Mouse (Mus musculus): ENCODE measurements around the gene Tbca. TPM values are rescaled to one million over a fixed set of nuclear protein-coding genes. Genes with fewer than 3 reads are reported as not detected.

Tbca gene
- total RNA-seq, 2 experiments from 2014 or later, result 206 to 207 TPM

DNA sequence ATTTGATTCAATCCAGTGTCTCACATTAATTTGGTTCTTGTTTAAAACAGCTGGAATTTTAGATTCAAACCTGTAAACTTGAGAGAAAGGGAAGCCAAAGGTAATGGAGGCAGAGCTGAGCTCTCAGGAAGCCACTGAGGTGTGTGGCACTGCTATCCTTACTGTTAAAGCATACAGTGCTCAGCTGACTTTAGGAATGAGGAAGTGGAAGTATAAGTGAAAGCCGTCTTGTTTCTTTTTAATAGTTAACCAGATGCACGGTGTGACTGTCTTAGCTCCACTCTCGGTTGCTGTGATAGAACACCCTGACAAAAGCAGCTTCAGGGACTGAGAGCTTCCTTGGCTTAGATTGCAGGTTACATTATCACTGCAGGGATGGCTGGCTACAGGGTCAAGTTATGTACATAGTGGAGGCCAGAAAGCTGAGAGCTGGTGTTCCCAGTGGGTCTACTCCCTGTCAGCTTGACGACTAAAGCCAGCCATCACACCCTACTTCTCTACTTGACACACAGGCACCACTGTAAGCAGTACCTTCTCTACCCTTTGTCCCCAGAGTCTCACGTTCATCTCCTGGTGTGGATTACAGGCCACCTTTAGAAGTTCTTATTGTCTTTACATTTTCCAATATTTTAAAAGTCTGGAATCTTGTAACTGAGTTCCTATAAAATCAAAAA is 49.5 kb downstream of the Tbca start:
- DNase-seq (ENCODE audit: extremely low spot score in 1 of 2, low spot score in 2 of 2), result no peak
- intact Hi-C loops (cut with DNase I), result no loop called here

DNA sequence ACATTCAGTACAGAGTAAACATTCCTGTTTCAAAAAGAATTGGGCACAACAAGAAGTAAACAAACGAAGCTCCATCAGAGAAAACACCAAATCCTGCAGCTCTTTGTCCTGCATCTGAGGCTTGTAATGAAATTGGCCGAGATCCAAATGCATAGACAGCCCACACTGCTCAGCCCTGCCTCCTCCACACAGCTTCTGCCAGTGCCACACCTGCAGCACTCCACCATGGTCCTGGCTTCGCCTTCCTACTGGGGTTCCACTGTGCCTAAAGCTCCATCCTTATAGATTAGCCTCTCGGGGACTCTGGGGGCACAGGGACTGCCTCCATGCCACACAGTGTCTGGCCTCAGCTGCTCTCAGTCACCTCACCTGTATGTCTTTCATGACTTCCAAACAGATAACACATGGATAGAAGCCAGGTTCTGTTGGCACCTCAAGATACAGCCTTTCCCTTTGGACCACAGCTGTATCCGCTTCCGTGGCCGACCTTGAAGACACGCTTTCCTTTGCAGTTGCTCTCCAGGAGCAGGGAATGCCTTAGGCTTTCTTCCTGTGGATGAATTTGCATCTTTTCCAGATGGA is 50.1 kb downstream of the Tbca start:
- intact Hi-C loops (cut with DNase I), result no loop called here
- DNase-seq (ENCODE audit: extremely low spot score in 1 of 2, low spot score in 2 of 2), result no peak

DNA sequence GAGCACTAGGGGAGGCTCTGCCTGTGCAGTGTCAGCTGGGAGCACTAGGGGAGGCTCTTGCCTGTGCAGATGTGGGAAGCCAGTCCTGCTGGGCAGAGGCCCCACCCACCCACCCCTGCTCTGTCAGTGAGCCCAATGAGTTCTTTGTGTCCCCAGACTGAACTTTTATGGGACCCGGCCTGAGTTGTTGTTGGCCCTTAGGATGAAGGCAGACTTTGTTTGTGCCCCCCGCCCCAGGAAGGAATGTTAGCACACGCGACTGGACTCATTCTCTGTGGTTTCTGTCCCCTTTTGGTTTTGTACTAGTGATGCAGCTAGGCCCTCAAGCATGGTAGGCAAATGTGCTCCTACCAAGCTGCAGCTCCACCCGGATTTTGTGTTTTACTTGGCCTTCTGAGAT is 54.5 kb downstream of the Tbca start:
- DNase-seq (ENCODE audit: extremely low spot score in 1 of 2, low spot score in 2 of 2), result no peak
- intact Hi-C loops (cut with DNase I), result no loop called here

DNA sequence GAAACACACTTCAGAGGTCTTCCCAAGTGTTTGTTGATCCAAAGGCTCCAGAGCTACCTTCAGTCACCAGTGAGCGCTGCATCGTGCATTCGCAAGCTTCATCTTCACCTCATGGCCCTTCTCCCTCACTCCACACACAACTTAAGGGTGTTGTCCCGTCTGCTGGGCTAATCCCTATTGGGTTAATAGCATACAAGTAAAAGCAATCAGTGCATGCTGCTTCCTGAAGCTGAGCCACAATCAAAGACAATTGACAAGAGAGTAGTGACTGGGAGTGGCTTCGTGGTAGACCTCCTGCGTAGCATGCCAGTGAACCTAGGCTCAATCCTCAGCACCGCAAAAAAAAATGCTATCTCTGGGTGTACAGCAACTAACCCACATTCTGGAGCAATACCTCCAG is 59.2 kb downstream of the Tbca start:
- DNase-seq (ENCODE audit: extremely low spot score in 1 of 2, low spot score in 2 of 2), result no peak
- intact Hi-C loops (cut with DNase I), result no loop called here

DNA sequence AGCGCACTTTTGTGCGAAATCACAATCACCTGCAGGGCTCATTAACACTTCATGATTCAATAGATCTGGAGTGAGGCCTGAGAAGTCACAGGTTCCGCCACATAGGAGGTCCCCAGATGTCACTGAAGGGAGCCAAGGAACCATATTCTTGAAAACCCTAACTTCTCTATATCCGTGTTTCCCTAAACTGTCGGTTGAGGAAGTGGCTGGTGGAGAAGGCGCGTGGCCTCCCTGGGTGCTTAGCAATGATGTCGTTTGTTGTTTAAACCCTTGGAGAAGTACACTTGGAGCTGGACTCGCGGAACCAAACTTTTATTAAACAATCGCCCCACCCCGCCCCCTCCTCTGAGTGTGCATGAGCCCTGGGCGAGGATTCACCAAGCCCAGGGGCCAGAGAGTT is 60.6 kb downstream of the Tbca start:
- no peak for DNase-seq (ENCODE audit: extremely low spot score in 1 of 2, low spot score in 2 of 2)
- intact Hi-C loops (cut with DNase I), result no loop called here

- DNase-seq (ENCODE audit: extremely low spot score in 1 of 2, low spot score in 2 of 2), result no peak
- intact Hi-C loops (cut with DNase I), result no loop called here
Observed at GRCm38 (mm10) chr13:94858016-94858575, 69.4 kb downstream of the Tbca start.

- intact Hi-C loops (cut with DNase I), result no loop called here
- no peak for DNase-seq (ENCODE audit: extremely low spot score in 1 of 2, low spot score in 2 of 2)
Observed at GRCm38 (mm10) chr13:94859256-94859655, 70.5 kb downstream of the Tbca start.

DNA sequence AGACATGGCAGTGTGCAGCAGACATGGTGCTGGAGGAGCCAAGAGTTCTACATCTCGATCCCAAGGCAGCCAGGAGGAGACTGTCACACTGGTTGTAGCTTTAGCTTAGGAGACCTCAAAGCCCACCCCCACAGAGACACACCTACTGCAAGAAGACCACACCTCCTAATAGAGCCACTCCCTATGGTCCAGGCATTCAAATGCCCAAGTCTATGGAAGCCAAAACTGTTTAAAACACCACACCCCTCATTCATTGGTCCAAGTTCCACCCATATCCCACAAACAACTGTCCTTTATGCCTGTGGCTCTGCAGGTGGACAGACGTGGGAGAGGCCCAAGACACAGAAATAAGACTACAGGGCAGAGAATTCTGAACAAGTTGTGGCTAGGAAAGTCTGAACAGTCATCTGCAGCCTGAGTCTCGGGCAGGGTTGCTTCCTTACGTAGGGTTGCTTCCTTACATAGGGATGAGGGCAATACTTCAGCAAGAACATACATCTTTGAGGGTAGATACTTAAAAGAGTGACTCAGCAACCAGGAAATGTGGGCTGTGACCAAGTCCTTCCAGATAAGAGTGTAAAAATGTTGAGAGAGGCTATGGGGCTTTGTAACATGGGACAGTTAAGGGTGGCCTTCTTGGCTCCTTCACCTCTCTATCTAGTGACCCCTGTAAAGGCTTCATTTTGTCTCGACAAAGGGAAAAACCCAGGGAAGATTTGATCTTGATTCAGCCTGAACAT is 74.0 kb downstream of the Tbca start:
- intact Hi-C loops (cut with DNase I), result no loop called here
- DNase-seq (ENCODE audit: extremely low spot score in 1 of 2, low spot score in 2 of 2), result no peak

GRCm38 (mm10) chr13:94866906-94867305 is 78.2 kb downstream of the Tbca start:
- no peak for DNase-seq (ENCODE audit: extremely low spot score in 1 of 2, low spot score in 2 of 2)
- intact Hi-C loops (cut with DNase I), result loop anchor here (5.0 kb wide), 1 partner anchor 270 kb away; no protein-coding TSS in a partner anchor

DNA sequence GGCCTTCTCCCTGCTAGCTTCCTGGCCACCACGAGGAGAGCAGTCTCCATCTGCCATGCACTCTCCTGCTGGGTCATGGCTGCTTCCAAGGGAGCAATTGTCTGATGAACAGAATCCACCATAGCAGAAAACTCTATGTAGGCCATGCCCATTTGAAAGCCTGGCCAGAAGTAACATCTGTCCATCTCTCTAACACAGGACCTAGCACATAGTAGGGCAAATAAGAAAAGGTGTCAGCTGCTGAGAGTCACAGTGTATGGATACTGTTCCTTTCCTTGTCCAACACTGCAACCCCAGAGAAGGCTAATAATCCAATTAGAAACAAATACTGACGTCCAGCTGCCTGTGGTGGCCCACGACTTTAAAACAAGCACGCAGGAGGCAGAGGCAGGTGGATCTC is 79.1 kb downstream of the Tbca start:
- no peak for DNase-seq (ENCODE audit: extremely low spot score in 1 of 2, low spot score in 2 of 2)
- intact Hi-C loops (cut with DNase I), result loop anchor here (5.0 kb wide), 1 partner anchor 270 kb away; no protein-coding TSS in a partner anchor

DNA sequence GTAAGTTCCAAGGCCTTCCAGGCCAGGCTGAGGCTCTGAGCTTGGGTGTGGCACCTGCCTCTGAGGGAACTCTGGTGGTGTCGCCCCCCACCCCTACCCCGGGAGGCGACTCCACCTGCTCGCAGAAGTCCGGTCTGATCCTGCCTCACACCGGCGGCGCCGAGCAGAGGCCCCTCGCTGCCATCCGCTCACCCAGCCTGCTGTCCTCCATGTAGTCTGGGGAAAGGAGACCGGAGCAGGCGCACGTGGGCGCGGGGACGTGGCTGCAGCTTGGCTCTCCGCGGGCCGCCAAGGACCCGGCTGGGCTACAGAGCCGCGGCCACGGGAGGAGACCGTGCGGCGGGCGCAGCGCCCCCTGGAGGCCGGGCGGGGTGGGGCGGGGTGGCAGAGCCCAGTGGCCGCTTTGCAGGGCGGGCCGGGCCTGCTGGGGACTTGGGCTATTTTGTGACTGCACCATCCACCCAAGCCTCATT is 79.8 kb downstream of the Tbca start:
- peak in 1 of 2 experiments; percentile 64 for DNase-seq (ENCODE audit: extremely low spot score in 1 of 2, low spot score in 2 of 2)
- intact Hi-C loops (cut with DNase I), result loop anchor here (5.0 kb wide), 1 partner anchor 271 kb away; no protein-coding TSS in a partner anchor

- intact Hi-C loops (cut with DNase I), result loop anchor here (5.0 kb wide), 1 partner anchor 272 kb away; no protein-coding TSS in a partner anchor
- no peak for DNase-seq (ENCODE audit: extremely low spot score in 1 of 2, low spot score in 2 of 2)
Observed at GRCm38 (mm10) chr13:94869541-94869940, 80.8 kb downstream of the Tbca start.

DNA sequence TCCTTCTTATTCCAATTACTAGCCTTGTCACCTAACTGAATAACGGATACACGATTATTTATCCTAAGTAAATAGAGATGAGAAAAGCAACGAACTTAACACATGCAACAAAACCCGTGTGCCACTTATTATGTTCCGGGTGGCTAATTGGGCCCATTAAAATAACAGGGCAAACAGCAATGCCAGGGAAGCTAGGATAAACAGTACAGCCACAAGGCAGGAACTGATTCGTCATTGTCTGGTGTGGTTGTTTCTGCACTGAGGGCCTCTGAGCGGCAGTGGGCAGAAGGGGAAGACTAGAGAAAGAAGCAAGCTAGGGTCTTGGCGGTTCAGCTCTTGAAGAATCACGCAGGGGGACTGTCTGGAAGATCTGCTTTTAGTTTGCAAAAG is 81.4 kb downstream of the Tbca start:
- no peak for DNase-seq (ENCODE audit: extremely low spot score in 1 of 2, low spot score in 2 of 2)
- intact Hi-C loops (cut with DNase I), result no loop called here

GRCm38 (mm10) chr13:94870461-94871186 is 81.9 kb downstream of the Tbca start:
- intact Hi-C loops (cut with DNase I), result loop anchor here (1.0 kb wide), 1 partner anchor 161 kb away; no protein-coding TSS in a partner anchor
- DNase-seq (ENCODE audit: extremely low spot score in 1 of 2, low spot score in 2 of 2), result no peak

DNA sequence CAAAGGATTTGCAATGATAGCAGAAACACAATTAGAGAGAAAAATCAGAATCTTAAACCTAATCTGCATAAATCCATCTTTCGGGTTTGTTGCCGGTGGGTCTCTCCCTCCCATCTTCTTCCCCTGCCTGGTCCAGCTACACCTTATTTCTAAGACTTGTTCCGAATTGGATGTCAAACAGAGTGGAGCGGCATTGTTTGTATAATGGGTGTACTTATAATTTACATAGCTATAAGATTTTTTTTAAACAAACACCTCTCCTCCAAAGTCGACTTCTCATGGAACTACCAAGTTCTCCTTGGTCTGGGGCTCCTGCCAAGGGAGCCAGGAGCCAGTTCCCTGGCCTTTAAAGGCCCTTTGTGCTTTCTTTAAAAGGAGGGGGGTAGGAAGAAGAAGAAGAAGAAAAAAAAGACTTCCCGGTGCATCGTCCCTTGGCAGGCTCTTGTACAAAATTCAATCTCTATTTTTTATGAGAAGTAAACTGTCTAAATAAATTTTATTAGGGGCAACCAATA is 83.2 kb downstream of the Tbca start:
- intact Hi-C loops (cut with DNase I), result loop anchor here (1.0 kb wide), 1 partner anchor 163 kb away; no protein-coding TSS in a partner anchor
- no peak for DNase-seq (ENCODE audit: extremely low spot score in 1 of 2, low spot score in 2 of 2)

- no peak for DNase-seq (ENCODE audit: extremely low spot score in 1 of 2, low spot score in 2 of 2)
- intact Hi-C loops (cut with DNase I), result no loop called here
Observed at GRCm38 (mm10) chr13:94872439-94872838, 83.7 kb downstream of the Tbca start.

DNA sequence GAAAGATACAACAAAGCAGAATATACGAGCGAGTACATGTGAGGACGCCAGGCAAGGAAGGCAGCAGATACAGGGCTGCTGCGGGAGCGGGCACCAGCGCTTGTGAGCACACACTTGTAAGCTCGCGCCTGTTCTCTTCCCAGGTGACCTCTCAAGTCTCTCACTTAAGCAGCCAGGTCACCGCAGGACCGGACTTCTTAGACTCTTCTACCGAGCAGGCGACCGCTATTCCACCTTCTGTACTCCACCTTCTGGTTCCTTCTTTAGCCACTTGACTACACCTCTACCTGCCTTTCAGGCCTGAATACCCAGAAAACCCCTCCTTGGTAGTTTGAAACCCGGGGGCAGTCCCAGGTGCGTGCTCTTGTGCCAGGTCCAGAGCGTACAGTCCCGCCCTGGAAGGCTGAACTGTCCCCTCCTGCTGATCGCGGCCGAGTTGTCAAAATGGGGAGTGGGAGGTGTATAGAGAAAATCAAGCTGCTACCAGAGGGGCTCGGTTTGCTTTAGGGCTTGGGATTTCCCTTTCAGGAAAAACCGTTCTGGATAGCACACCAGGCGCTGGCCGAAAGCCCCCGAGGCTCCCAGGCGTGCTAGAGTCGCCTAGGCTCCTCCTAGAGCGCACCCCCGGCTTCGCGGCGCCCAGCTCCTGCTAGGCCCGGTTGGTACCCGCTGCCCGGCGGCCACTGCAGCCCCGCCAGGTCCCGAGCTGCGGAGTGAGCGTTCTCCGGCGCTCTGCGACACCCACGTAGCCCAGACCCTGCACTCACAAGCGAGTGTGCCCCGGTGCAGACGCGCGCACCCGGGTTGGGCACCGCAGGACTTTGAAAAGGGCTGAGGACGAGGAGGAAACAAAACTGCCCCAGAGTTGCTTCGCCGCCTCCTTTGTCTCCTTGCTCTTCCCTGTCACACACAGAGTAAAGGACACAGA is 84.7 kb downstream of the Tbca start:
- no peak for DNase-seq (ENCODE audit: extremely low spot score in 1 of 2, low spot score in 2 of 2)
- intact Hi-C loops (cut with DNase I), result no loop called here

DNA sequence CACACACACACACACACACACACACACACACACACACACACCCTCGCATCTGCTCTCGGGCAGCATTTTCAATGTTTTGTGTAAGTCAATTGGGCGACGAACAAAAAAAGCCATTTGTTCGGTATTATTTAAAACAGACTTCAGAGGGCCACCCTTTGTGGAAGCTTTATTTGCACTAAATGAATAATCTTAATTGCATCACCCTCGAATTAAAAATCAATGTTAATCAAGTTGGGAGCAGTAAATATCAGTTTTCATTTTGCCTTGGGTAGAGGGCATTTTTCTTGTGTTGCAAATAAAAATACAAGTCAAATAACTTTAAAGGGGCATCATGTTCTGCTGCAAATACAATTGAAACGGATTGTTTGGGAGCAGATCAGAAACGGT is 85.3 kb downstream of the Tbca start:
- DNase-seq (ENCODE audit: extremely low spot score in 1 of 2, low spot score in 2 of 2), result no peak
- intact Hi-C loops (cut with DNase I), result no loop called here
